Mouse (Mus musculus) embryo, embryonic 10.5 days (tissue): Measurements from ENCODE around the gene Trem1.

ENCODE experiments used
- DNase-seq: peaks from one replicate; pipeline ENCODE4 v3.0.0-alpha.2; 2015; ENCODE audit warnings: low spot score

Trem1 gene

DNA sequence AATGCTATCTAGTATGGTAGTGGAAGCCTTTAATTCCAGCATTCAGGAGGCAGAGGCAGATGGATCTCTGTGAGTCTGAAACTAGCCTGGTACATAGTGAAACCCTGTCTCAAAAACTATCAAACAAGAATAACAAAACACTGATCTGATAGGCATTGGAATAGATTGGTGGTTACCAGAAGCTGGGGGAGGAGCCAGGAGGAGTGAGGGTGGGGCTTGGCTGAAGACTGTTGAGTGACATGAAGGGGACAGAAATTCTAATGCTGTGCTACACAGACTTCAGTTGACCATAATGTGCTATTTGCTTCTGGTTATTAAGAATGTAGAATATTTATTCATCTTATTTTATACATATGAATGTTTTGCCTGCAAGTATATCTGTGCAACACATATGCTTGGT, 35.7 kb downstream of the Trem1 start:
- DNase-seq = no peak

DNA sequence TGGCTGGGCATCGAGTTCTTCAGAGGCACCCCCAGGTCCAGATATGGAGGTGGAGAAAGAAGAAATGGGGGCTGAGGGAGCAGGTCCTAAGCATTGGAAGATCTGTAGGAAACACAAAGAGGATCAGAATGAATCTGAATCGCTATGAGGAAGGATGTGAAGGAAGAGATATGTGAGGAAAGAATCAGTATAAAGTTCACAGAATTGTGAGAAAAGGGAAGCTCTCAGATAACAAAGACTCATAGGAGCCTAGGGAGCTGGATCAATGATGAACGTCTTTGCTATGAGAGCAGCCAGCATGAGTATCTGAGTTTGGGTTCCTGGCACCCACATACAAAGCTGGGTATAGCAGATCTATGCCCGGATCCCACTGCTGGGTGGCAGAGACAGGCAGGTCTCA, 37.3 kb downstream of the Trem1 start:
- DNase-seq = no peak

DNA sequence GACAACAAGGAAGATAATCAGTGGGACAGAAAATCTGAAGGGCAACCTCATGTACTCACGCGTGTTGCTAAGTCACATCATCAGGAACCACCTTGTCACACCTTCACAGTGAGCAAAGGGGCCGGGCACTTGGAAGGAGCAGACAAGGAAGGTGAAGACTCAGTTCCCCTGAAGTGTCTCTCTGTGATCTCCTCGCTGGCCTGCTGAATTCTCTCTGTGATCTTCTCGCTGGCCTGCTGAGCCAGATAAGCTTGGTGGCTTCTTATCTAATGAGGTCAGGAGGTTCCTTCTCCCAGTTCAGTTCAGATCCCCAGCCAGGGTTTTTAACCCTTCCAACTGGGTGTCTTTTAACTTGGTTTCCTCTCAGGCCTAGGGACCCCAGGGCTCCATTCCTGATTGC, 39.6 kb downstream of the Trem1 start:
- no peak for DNase-seq

DNA sequence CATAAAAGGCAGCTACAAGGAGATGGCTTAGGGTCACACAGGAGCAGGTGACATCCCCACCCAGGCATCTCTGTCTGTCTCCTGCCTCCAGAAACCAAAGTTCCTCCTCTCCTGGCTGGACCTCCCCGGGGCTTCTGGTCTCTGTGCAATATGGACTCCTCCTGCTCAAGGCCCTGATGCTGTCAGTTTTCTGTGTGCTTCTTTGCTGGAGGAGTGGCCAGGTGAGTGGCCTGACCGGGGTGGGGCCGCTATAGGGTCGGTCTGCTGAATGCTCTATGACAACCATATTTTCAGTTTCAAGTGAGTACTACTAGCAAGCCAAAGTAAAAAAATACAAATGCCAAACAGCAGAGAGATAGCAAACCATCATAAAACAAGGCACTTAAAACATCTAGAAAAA, 40.0 kb downstream of the Trem1 start:
- no peak for DNase-seq

DNA sequence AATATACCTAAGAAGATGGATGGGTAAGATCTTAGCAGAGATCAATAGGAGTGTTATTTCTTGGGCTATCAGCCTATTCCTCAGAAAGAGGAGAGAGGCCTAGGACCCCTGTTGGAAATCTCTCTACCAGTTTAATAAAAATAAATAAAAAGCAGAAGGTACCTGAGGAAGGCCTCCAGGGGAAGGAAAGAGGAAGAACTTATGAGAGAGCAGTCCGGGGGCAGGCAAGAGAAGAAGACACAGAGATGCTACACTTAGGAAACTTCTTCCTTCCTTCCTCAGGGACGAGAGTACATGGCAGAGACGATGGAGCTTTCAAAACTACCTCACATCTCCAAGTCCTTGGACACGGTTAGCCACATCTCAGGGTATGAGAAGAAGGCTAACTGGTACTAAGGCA, 41.5 kb downstream of the Trem1 start:
- no peak for DNase-seq

DNA sequence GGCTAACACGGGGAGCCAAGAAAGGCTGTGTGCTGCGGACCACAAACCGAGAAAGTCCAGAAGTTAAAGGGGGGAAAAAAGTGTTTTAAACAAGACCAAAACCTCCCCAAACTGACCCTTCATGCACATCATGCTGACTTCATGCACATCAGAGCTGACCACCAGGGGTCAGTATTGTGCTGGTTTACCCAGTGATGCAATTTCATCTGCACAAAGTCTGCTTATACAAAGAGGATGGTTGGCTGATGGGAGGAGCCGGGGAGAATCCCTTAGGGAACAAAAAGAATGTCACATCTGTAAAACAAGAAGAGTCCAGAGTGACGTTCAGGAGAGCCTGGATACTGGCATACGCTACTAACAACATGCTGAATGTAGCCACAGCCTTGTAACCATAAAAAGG, 42.3 kb downstream of the Trem1 start:
- peak; percentile 91 for DNase-seq

DNA sequence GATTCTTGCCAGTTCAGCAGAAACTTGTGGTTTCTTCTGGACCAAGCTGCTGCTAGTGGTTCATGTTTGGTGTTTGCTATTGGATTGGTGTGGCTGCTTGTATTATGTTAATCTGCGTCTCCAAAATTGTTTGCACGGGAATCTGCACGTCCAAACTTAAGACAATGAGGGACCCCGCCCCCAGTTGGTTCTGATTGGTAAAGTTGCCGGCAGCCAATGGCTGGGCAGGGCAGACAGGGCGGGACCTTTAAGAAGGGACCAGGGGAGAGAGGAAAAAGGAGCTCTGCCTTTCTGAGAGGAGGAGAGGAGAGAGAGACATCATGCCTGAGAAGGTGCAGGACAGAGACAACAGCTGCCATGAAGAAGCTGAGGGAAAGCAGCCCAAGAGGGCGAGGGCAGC, 43.2 kb downstream of the Trem1 start:
- DNase-seq = no peak

DNA sequence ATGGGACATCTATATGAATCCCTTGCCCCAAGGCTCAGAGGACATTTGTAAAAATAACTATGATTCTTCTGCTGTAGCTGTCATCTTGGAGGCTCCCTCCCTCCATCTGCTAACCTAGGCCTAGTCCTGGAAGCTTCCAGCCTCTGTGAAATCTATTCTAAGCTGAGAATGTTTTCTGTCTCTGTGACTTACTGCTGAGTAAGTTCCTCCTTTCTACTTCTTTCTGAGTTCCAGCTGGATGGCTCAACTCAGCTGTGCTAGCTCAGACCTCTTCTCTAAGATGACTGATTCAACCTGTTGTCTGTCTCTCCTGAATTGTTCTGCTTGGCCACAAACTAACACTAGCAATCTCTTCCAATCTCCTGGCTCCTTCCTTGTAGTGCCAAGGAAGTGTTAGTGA, 45.8 kb downstream of the Trem1 start:
- DNase-seq = no peak

DNA sequence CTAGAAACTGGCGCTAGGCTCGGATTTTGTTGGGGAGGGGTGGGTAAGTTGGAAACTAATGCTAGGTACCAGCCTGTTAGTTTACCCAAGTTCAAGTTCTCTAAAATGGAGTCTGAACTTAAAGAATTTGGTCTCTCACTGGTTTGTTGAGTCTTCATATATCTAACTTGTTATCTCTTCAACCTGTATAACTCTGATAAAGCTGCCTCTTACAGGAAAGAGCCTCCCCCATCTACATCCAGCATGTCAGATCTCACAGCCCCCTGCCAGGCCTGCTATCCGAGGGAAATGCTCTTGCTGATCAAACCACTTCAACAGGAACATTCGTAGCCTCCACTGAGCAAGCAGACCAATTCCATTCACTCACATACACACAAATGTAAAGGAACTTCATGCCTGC, 46.4 kb downstream of the Trem1 start:
- no peak for DNase-seq

DNA sequence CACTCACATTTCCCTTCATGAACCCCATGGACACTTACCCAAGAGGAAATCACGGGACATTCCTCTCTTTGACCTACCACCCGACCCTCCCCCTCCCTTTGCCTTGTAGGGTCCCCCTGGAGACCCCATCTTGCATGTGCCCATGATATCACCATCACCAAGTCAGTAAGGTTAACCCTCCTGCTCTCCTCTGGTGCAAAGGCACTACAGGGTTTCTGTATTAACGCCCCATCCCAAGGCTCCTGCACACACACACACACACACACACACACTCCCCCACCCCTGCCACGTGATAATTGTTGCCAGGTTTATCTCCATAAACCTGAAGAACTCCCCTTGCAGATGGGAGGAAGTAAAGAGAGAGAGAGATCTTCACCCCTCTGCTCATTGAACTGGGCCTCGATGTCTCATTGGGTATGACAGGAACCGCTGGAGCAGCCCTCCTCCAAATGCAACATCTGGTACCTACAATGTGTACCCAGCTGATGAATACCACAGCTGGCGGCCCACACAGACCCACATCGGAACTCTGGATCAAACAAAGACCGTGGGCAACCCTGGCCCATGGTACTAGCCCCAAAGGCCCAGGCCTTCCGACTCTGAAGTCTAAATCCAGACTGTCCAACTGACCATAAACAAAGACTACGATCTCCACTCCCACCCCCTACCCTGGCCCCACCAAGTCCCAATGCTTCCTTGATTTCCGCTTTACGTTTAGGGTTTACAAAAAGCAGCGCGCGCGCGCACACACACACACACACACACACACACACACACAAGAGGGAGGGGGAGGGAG, 48.6 kb downstream of the Trem1 start:
- DNase-seq = no peak

DNA sequence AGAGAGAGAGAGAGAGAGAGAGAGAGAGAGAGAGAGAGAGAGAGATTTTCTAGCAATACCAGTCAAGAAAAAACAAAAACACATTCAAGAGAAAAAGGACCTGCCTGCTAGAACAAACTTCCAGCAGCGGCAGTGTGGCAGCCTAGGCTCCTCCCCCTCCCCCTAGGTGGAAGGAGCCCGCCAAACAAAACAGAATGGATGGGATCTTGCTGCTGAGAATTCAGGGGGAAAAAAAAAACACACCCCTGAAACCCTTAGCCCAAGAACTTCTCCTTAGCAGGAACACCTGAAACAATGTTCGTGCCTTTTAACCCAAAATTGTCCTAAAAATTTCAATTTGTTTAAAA, 49.1 kb downstream of the Trem1 start:
- peak; percentile 80 for DNase-seq

DNA sequence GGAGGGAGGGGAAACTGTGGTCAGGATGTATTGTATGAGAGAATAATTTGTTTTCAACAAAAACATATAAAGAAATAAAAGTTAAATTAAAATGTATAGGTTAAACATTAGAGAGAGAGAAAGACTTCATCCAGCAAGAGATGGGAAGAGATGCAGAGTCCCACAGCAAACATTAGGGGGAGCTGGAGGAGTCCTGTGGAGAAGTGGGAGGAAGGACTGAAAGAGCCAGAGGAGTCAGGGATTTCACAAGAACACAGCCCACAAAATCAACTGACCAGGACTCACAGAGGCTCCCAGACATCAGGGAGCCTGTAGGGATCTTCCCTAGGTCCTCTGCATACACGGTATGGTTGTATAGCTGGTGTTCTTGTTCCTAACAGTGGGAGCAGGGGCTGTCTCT, 54.2 kb downstream of the Trem1 start:
- DNase-seq = no peak

DNA sequence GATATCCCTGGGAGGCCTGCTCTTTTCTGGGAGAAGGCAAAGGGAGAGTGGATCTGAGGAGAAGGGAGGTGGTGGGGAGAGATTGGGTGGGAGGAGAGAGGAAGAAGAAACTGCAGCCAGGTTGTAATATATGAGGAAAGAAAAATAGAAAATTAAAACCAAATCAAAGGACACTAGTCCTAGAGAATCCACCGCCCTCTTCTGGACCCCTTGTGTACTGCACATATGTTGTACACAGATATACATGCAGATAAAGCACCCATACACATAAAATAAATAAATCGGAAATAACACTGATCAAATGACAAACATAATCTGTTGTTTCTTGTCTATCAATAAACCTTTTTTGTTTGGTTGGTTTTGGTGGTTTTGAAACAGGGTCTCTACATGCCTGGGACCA, 54.7 kb downstream of the Trem1 start:
- DNase-seq = peak; percentile 40

DNA sequence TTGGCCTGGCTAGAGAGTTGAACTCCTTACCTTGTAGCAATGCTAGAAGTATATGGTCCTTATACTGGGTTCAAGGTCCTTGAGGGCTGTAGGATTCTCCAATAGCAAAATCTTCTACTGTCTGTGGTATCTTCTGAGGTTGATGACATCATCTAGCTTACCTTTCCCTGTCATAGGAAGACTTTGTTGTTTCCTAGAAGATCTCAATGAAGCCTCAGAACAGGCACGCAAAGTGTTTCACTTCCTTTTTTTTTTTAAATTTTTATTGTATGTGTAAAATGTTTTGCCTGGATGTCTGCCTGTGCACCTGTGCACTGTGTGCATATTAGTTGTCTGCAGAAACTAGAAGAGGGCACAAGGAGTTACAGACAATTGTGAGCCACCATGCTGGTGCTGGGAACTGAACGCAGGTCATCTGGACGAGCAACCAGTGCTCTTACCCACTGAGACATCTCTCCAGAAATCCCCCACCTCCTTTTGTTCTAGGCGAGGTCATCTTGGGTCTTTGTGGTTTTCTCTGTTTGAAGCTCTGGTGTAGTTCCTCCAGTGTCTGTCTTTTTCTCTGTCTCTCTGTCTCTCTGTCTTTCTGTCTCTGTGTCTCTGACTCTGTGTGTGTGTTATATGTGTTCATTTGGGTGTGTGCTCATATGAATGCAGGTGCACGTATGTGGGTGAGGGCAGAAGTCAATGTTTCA, 61.1 kb downstream of the Trem1 start:
- no peak for DNase-seq
